Mouse (Mus musculus): ENCODE measurements at regions not wholly inside any gene's neighbourhood (a gene's known extent, or its start where the extent isn't known, plus 50 kb on each side); places are given as distances from the start of the nearest gene placed in this dataset.

- Histone ChIP-seq H3K4me3 (replicated peaks; ENCODE audit: control insufficient read depth, low read depth, low read length) (no peak overlapping the region), H3K27ac (ENCODE audit: control insufficient read depth, insufficient read depth, low read depth, low read length, poor library complexity) (no peak overlapping the region), H3K4me1 (ENCODE audit: control insufficient read depth, insufficient read depth, low read length) (no peaks in the 10 kb centered on the region)
- TF ChIP-seq CTCF (IDR thresholded peaks at IDR 0.05; ENCODE audit: control insufficient read depth, insufficient read depth, low read length), result no peak
- no peak for TF ChIP-seq POLR2A (IDR thresholded peaks at IDR 0.05; ENCODE audit: borderline replicate concordance, control insufficient read depth, low read depth, low read length)
Measured at GRCm38 (mm10) chr12:35336314-35336713, 198.5 kb downstream of the Ahr start.

- Histone ChIP-seq H3K27ac (ENCODE audit: control insufficient read depth, insufficient read depth, low read depth, low read length, poor library complexity) (no peak overlapping the region), H3K4me1 (ENCODE audit: control insufficient read depth, insufficient read depth, low read length) (no peaks in the 10 kb centered on the region), H3K4me3 (replicated peaks; ENCODE audit: control insufficient read depth, low read depth, low read length) (no peak overlapping the region)
- WGBS, result 85% methylated on average over 10 of the region's 10 CpGs
- no peak for TF ChIP-seq POLR2A (IDR thresholded peaks at IDR 0.05; ENCODE audit: borderline replicate concordance, control insufficient read depth, low read depth, low read length)
- no peak for TF ChIP-seq CTCF (IDR thresholded peaks at IDR 0.05; ENCODE audit: control insufficient read depth, insufficient read depth, low read length)
Measured at GRCm38 (mm10) chr12:35334344-35335075, 200.3 kb downstream of the Ahr start.

DNA sequence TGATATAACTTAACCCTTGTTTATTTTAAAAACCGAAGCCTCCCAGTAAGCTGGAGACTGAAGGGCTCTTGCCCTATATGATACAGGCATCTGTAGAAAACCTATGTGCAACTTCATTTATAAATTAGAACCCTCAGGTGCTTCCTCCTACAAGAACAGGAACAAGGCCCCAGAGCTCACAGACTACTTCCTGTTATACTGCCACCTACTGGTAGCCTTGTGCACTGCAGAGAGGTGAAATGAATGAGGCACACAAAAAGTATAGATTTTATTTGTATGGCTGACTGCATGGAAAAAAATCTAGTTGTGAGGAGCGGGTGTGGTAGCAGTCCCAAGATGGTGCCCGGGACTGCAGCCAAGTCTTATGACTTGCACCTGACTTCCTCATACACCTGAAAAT lies 203.5 kb downstream of the Ahr start:
- no peak overlapping the region for H3K4me3 ChIP-seq (replicated peaks; ENCODE audit: control insufficient read depth, low read depth, low read length)
- H3K4me1 ChIP-seq (ENCODE audit: control insufficient read depth, insufficient read depth, low read length), result no peaks in the 10 kb centered on the region
- peak; percentile 45; the same call in 1 of the 2 replicates for TF ChIP-seq CTCF (IDR thresholded peaks at IDR 0.05; ENCODE audit: control insufficient read depth, insufficient read depth, low read length)
- no peak for TF ChIP-seq POLR2A (IDR thresholded peaks at IDR 0.05; ENCODE audit: borderline replicate concordance, control insufficient read depth, low read depth, low read length)
- H3K27ac ChIP-seq (ENCODE audit: control insufficient read depth, insufficient read depth, low read depth, low read length, poor library complexity), result no peak overlapping the region
- WGBS, result 87% methylated on average over 3 of the region's 3 CpGs

GRCm38 (mm10) chr12:35329699-35330098 lies 205.1 kb downstream of the Ahr start:
- 63% methylated on average over 6 of the region's 6 CpGs for WGBS
- TF ChIP-seq POLR2A (IDR thresholded peaks at IDR 0.05; ENCODE audit: borderline replicate concordance, control insufficient read depth, low read depth, low read length), result no peak
- TF ChIP-seq CTCF (IDR thresholded peaks at IDR 0.05; ENCODE audit: control insufficient read depth, insufficient read depth, low read length), result no peak
- H3K4me3 ChIP-seq (replicated peaks; ENCODE audit: control insufficient read depth, low read depth, low read length), result no peak overlapping the region
- no peak overlapping the region for H3K27ac ChIP-seq (ENCODE audit: control insufficient read depth, insufficient read depth, low read depth, low read length, poor library complexity)
- no peaks in the 10 kb centered on the region for H3K4me1 ChIP-seq (ENCODE audit: control insufficient read depth, insufficient read depth, low read length)

- Histone ChIP-seq H3K27ac (ENCODE audit: control insufficient read depth, insufficient read depth, low read depth, low read length, poor library complexity) (no peak overlapping the region), H3K4me3 (replicated peaks; ENCODE audit: control insufficient read depth, low read depth, low read length) (no peak overlapping the region), H3K4me1 (ENCODE audit: control insufficient read depth, insufficient read depth, low read length) (peaks cover 3% of the 10 kb centered on the region; the same call in 1 of the 2 replicates)
- TF ChIP-seq CTCF (IDR thresholded peaks at IDR 0.05; ENCODE audit: control insufficient read depth, insufficient read depth, low read length) (no peak), POLR2A (IDR thresholded peaks at IDR 0.05; ENCODE audit: borderline replicate concordance, control insufficient read depth, low read depth, low read length) (no peak)
- WGBS, result 45% methylated on average over 4 of the region's 4 CpGs
Measured at GRCm38 (mm10) chr12:35319571-35319970, 215.3 kb downstream of the Ahr start.

- peaks cover 3% of the 10 kb centered on the region; the same call in 1 of the 2 replicates for H3K4me1 ChIP-seq (ENCODE audit: control insufficient read depth, insufficient read depth, low read length)
- WGBS, result 16% methylated on average over 3 of the region's 3 CpGs
- H3K27ac ChIP-seq (ENCODE audit: control insufficient read depth, insufficient read depth, low read depth, low read length, poor library complexity), result no peak overlapping the region
- TF ChIP-seq POLR2A (IDR thresholded peaks at IDR 0.05; ENCODE audit: borderline replicate concordance, control insufficient read depth, low read depth, low read length) (no peak), CTCF (IDR thresholded peaks at IDR 0.05; ENCODE audit: control insufficient read depth, insufficient read depth, low read length) (no peak)
- H3K4me3 ChIP-seq (replicated peaks; ENCODE audit: control insufficient read depth, low read depth, low read length), result no peak overlapping the region
Measured at GRCm38 (mm10) chr12:35317046-35317445, 217.8 kb downstream of the Ahr start.

DNA sequence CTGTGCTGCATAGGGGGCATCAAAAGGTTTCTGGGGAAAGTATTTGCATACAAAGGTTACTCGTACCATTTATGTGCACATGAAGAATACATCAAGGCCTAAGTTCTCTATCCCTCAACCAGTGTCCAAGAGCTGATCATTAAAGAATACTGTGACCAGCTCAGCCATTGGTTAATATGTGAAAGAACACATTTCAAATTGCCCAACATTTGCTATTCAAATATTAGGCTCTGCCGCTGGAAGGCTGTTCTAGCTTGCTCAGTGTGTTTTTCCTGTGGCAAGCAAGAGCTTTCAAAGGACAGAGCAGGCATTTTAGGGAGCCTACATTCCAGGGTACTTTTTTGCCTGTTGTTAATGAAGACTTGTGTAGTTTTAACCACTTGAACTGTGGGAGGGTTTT lies 220.8 kb downstream of the Ahr start:
- H3K4me1 ChIP-seq (ENCODE audit: control insufficient read depth, insufficient read depth, low read length), result peaks cover 3% of the 10 kb centered on the region; the same call in 1 of the 2 replicates
- 88% methylated on average over 2 of the region's 2 CpGs for WGBS
- TF ChIP-seq CTCF (IDR thresholded peaks at IDR 0.05; ENCODE audit: control insufficient read depth, insufficient read depth, low read length) (no peak), POLR2A (IDR thresholded peaks at IDR 0.05; ENCODE audit: borderline replicate concordance, control insufficient read depth, low read depth, low read length) (no peak)

GRCm38 (mm10) chr12:35313191-35313925 lies 221.5 kb downstream of the Ahr start:
- TF ChIP-seq POLR2A (IDR thresholded peaks at IDR 0.05; ENCODE audit: borderline replicate concordance, control insufficient read depth, low read depth, low read length), result no peak
- TF ChIP-seq CTCF (IDR thresholded peaks at IDR 0.05; ENCODE audit: control insufficient read depth, insufficient read depth, low read length), result no peak

More for the DNA sequence above, 220.8 kb downstream of the Ahr start:
- H3K4me3 ChIP-seq (replicated peaks; ENCODE audit: control insufficient read depth, low read depth, low read length), result no peak overlapping the region
- H3K27ac ChIP-seq (ENCODE audit: control insufficient read depth, insufficient read depth, low read depth, low read length, poor library complexity), result no peak overlapping the region

More at GRCm38 (mm10) chr12:35313191-35313925, 221.5 kb downstream of the Ahr start:
- WGBS, result 84% methylated on average over 11 of the region's 11 CpGs
- Histone ChIP-seq H3K4me1 (ENCODE audit: control insufficient read depth, insufficient read depth, low read length) (no peaks in the 10 kb centered on the region), H3K4me3 (replicated peaks; ENCODE audit: control insufficient read depth, low read depth, low read length) (no peak overlapping the region), H3K27ac (ENCODE audit: control insufficient read depth, insufficient read depth, low read depth, low read length, poor library complexity) (no peak overlapping the region)

Data from bone marrow, adult 2 months (tissue).